Mouse (Mus musculus) heart, adult 2 months (tissue): ENCODE results near the gene Pnrc2.

Experiments
- CTCF ChIP-seq: fragments of 200-600 bp; IDR thresholded peaks from 2 replicates; pipeline ENCODE4 v1.8.1; 2022; ENCODE audit warnings: antibody characterized with exemption, mild to moderate bottlenecking, moderate library complexity
- EP300 ChIP-seq: fragments of 200-500 bp; IDR thresholded peaks from 2 replicates; pipeline ENCODE4 v1.6.1; 2011; ENCODE audit warnings: low read depth, low read length, control low read depth; ENCODE audit not compliant: insufficient read depth

DNA sequence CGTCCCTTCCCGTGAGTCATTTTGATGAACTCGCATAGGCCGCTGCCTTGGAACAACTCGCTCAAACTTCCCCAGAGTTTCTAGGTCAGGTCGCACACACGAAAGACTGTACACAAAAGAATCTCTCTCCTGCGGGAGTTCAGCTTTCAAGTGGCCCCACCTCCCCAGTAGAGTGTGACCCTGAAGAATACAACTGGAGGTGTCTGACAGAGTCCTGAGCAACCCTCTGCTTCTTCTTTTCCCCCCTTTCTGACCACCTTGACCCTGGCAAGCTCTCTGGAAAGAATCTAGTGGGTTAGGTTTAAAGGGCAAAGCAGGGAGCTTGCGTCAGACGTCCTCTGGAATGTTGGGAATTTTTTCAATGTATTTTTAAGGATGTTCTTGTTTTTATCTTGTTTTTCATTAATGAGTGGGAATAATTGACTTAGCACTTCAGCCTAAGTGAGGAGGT, 9.8 kb upstream of the Pnrc2 start:
- TF ChIP-seq CTCF: no peak
- no peak for TF ChIP-seq EP300
